Mouse (Mus musculus): ENCODE results near the gene Myrip. TPM values are rescaled to one million over a fixed set of nuclear protein-coding genes. Genes with fewer than 3 reads are reported as not detected.

The Myrip gene
- polyA plus RNA-seq, 1 experiment from 2014 or later, result 0.83 TPM

DNA sequence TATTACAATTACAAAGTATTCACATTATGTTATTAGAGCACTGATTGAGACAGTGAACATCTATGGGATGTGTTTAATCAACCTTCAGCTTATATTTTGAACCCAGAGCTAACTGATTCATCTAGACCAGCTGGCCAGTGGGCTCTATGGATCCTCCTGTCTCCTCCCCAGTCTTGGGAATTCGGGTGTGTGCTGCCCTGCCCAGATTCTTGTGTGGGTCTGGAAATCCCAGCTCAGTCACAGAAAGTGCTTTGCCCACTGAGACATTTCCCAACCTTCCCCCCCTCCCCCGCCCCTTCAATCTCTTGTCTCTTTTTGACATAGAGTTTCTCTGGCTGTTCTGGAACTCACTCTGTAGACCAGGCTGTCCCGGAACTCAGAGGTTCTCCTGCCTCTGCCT is 217.6 kb downstream of the Myrip start:
- Histone ChIP-seq H3K36me3 (no peaks in the 10 kb centered on the region), H3K27me3 (no peaks in the 10 kb centered on the region), H3K9me3 (no peaks in the 10 kb centered on the region), H3K9ac (no peak overlapping the region), H3K4me3 (no peak overlapping the region), H3K4me2 (replicated peaks) (no peak overlapping the region), H3K4me1 (no peaks in the 10 kb centered on the region), H3K27ac (no peak overlapping the region)
- ATAC-seq (ENCODE audit: insufficient number of reproducible peaks, insufficient read depth, low FRiP score, low TSS enrichment), result no peak
- WGBS, result 75% methylated on average over 3 of the region's 3 CpGs

DNA sequence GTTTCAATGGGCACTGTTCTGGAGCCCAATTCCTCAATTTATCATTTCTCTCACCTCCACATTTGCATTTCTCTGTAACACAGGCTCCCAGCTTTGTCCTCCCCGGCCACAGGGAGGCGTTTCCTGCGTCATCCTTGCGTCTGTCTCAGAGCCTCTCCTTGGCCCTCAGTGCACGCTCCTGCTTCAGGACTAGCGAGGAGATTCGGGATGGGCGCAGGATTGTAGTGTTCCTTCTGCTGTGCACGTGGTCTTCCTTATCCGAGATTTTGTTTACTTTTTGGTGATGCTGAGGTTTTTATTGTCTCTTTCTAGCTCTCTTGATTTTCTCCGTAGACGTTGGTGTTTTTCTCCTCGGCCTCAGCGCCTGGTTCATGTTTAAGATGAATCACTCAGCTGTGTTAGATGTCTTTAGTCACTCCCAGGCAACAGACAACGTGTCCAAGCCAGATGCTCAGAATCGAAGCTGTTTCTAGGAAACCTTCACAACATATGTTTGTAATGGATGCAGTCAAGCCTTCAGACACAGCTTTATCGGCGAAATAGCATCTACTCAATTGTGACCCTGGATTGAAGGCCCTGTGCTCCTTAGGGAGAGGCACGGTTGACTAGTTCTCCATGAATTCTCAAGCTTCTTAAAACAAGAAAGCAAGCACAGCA is 218.3 kb downstream of the Myrip start:
- WGBS, result 54% methylated on average over 19 of the region's 19 CpGs

DNA sequence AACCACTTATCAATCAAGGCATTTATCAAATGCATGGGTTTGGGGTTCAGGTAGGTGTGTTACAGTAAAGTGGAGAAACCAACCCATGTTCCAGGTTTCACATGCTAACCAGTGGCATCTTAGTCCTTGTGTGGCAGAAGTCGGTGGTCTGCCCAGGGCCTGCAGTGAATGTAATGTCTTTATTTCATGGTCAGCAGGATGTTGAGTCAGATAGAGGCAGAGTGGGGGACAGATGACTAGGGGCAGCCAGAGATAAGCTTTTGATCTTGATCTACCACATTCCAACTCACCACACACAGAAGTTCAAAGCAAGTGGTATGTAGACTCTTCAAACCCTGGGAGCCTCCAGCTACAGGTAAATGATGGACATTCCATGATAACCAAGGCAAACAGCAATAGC is 219.8 kb downstream of the Myrip start:
- Histone ChIP-seq H3K27ac (no peak overlapping the region), H3K36me3 (no peaks in the 10 kb centered on the region), H3K9me3 (no peaks in the 10 kb centered on the region), H3K27me3 (no peaks in the 10 kb centered on the region), H3K4me3 (no peak overlapping the region), H3K9ac (no peak overlapping the region), H3K4me2 (replicated peaks) (no peak overlapping the region), H3K4me1 (no peaks in the 10 kb centered on the region)
- WGBS, result 87% methylated on average over 1 of the region's 1 CpGs
- no peak for ATAC-seq (ENCODE audit: insufficient number of reproducible peaks, insufficient read depth, low FRiP score, low TSS enrichment)

More for the DNA sequence above, 218.3 kb downstream of the Myrip start:
- Histone ChIP-seq H3K9me3 (no peaks in the 10 kb centered on the region), H3K4me3 (no peak overlapping the region), H3K27ac (no peak overlapping the region), H3K36me3 (no peaks in the 10 kb centered on the region), H3K9ac (no peak overlapping the region), H3K4me2 (replicated peaks) (no peak overlapping the region), H3K27me3 (no peaks in the 10 kb centered on the region), H3K4me1 (no peaks in the 10 kb centered on the region)
- ATAC-seq (ENCODE audit: insufficient number of reproducible peaks, insufficient read depth, low FRiP score, low TSS enrichment), result no peak

Other genes starting within 250 kb of the Myrip start
- gene Cx3cr1, start 231.6 kb upstream of the Myrip start, polyA plus RNA-seq (2016; fragmentation: Nextera tagmentation; extraction: Ambion mirVana), result 7.5 and 8.0 TPM in 2 replicates
- gene Ccr8, start 209.4 kb upstream of the Myrip start, polyA plus RNA-seq (2016; fragmentation: Nextera tagmentation; extraction: Ambion mirVana), result 0.23 TPM in 1 of 2 replicates, not detected in the other
- gene Slc25a38, start 191.1 kb upstream of the Myrip start, polyA plus RNA-seq (2016; fragmentation: Nextera tagmentation; extraction: Ambion mirVana), result 39.0 and 40.4 TPM in 2 replicates
- 1,158 and 1,181 TPM in 2 replicates for gene Rpsa, start 173.8 kb upstream of the Myrip start, polyA plus RNA-seq (2016; fragmentation: Nextera tagmentation; extraction: Ambion mirVana)
- 0.14 and 0.37 TPM in 2 replicates for gene Mobp, start 151.8 kb upstream of the Myrip start, polyA plus RNA-seq (2016; fragmentation: Nextera tagmentation; extraction: Ambion mirVana)
- 234 and 237 TPM in 2 replicates for gene Eif1b, start 190.7 kb downstream of the Myrip start, polyA plus RNA-seq (2016; fragmentation: Nextera tagmentation; extraction: Ambion mirVana)
- gene Entpd3, start 238.3 kb downstream of the Myrip start, polyA plus RNA-seq (2016; fragmentation: Nextera tagmentation; extraction: Ambion mirVana), result 1.7 and 2.4 TPM in 2 replicates